Mouse (Mus musculus) cortical plate, adult 2 months (tissue): ENCODE results near the gene Grtp1. TPM values are rescaled to one million over a fixed set of nuclear protein-coding genes. Genes with fewer than 3 reads are reported as not detected.

Source experiments
- H3K27ac ChIP-seq: fragments of 200-500 bp; 2 replicates; pipeline ENCODE4 v1.5.1; 2012; ENCODE audit warnings: low read length, control low read depth, inconsistent platforms; ENCODE audit not compliant: insufficient read depth
- H3K4me1 ChIP-seq: fragments of 200-500 bp; 2 replicates; pipeline ENCODE4 v1.6.1; 2011; ENCODE audit warnings: low read length; ENCODE audit not compliant: control insufficient read depth, insufficient read depth
- H3K4me3 ChIP-seq: fragments of 200-500 bp; 2 replicates; pipeline ENCODE4 v1.5.1; 2011; ENCODE audit warnings: mild to moderate bottlenecking, low read length, control low read depth; ENCODE audit not compliant: insufficient read depth
- CTCF ChIP-seq: fragments of 200-500 bp; IDR thresholded peaks from 2 replicates; pipeline ENCODE4 v1.5.1; 2011; ENCODE audit warnings: mild to moderate bottlenecking, control low read depth, low read length; ENCODE audit not compliant: insufficient read depth; ENCODE audit errors: extremely low read depth
- POLR2A ChIP-seq: fragments of 200-500 bp; IDR thresholded peaks from 2 replicates; pipeline ENCODE4 v1.6.1; 2011; ENCODE audit warnings: mild to moderate bottlenecking, low read length, control low read depth; ENCODE audit not compliant: insufficient read depth; ENCODE audit errors: extremely low read depth
- polyA plus RNA-seq: library from polyadenylated mRNA; depleted of rRNA; stranded (reverse); fragments of >200 nt; gene quantifications from 2 replicates; pipeline ENCODE4 v1.2.3, GENCODE M21; 2012

Grtp1 gene
- polyA plus RNA-seq, 1 experiment: 6.5 TPM

DNA sequence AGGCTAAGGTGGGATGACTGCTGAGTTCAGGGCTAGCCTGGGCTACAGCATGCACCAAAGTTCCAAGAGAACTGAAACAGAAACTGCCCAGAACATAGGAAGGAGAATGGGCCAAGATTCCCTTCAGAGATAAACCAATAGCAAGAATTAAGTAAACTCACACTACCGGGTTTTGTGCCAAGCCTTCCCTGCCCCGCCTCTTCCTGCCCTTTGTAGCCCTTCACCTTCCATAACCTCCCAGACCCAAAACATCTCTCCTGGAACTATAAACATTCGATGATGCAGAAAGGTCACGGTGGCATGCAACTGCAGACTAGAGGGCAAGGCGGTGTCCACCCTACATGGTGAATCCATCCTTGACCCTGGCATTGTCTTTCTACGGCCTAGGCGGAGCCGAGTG is 10.2 kb downstream of the Grtp1 start:
- TF ChIP-seq POLR2A (no peak), CTCF (no peak)
- no peak overlapping the region for H3K27ac ChIP-seq
- H3K4me3 ChIP-seq: no peak overlapping the region
- H3K4me1 ChIP-seq: no peaks in the 10 kb centered on the region

DNA sequence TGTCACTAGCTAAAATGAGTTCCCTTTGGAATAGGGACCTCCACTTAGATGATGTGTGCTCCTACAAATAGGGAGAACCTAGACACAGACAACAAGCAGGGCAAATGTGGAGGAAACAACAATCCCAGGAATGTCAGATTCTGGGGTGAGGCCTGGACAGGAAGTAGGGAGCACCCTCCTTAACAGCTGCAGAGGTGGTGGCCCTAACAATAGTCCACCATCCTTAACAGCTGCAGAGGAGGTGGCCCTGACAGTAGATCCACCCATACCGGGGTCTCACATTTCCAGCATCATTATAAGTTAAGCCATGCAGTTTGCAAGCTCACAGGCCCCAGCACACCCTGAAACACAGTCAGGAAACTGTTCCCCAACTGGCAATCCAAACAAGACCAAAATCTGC is 11.6 kb downstream of the Grtp1 start:
- H3K4me1 ChIP-seq: no peaks in the 10 kb centered on the region
- H3K4me3 ChIP-seq: no peak overlapping the region
- TF ChIP-seq CTCF (no peak), POLR2A (no peak)
- no peak overlapping the region for H3K27ac ChIP-seq

DNA sequence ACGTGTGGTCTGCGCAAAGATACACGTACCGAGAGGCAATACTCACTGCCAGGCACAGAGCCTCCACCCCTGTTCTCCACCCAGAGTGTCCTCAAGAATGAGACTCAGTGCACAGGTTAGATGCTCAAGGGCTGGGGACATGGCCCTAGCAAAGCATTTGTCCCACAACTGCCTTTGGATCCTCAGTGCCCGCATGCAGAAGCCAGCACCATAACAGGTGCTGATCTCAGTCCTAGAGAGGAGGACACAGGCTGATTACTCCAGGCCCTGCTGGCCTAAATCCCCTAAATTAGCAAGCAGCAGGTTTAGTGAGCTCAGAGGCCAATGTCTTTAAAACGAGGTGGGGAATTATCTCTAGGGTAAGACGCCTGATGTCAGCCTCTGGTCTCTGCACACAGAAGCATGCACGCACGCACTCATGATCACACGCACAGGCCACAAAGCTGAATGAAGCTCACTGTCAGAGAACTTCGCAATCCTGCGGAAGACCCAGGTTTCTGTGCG is 12.3 kb downstream of the Grtp1 start:
- Histone ChIP-seq H3K4me1 (no peaks in the 10 kb centered on the region), H3K4me3 (no peak overlapping the region), H3K27ac (no peak overlapping the region)
- TF ChIP-seq CTCF (no peak), POLR2A (no peak)

DNA sequence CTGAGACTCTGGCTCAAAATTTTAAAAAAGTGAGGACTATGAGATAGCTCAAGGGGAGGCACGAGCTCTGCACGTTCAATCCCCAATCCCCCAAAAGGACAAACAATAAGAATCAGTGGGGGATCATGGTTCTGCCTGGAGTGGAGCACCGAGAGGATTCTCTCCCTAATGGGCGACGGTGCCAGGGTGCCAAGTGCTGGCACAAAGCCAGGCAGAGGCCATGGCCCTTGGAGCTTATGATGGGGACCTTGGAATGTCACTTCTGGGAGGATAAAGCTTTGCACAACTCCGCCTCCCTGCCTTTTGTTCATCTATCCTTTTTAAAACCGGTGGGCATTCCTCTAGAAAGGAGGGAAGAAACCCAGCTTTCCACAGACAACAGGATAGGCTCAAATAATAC is 12.8 kb downstream of the Grtp1 start:
- Histone ChIP-seq H3K27ac (no peak overlapping the region), H3K4me3 (no peak overlapping the region), H3K4me1 (no peaks in the 10 kb centered on the region)
- TF ChIP-seq CTCF: no peak

DNA sequence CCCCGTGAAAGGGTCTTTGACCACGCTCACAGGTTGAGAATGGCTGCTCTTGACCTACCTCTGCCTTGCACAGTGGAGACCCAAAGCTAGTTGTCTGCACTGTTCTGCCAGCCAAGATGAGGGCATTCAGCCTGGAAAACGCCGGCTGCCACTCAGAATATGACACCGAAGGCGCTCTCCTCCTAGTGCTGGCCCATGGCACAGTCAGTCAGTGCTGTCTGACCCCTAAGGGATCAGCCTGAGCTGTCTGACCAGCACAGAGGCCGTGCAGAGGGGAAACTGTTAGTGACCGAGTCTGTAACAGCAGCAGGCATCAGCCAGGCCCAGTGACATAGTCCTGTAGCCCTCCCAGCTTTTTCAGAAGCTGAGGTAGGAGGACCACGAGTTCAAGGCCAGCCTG is 13.2 kb downstream of the Grtp1 start:
- H3K4me1 ChIP-seq: no peaks in the 10 kb centered on the region
- no peak overlapping the region for H3K27ac ChIP-seq
- no peak overlapping the region for H3K4me3 ChIP-seq
- TF ChIP-seq POLR2A: no peak
- TF ChIP-seq CTCF: no peak

DNA sequence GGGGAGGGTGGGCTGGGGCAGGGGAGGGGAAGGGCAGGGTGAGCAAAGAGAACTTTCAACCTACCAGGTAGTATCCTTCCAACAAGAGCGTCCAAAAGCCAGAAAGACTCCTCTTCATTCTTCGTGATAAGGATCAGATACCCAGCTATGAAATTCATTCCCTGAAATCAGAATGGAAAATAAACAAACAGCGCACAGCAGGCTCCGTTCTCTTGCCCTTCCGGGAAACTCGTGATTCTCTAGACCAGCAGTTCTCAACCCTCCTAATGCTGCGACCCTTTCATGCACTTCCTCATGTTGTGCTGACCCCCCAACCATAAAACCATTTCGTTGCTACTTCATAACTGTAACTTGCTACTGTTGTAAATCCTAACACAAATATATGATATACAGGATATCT is 13.6 kb downstream of the Grtp1 start:
- no peaks in the 10 kb centered on the region for H3K4me1 ChIP-seq
- TF ChIP-seq POLR2A (no peak), CTCF (no peak)
- no peak overlapping the region for H3K27ac ChIP-seq
- no peak overlapping the region for H3K4me3 ChIP-seq

DNA sequence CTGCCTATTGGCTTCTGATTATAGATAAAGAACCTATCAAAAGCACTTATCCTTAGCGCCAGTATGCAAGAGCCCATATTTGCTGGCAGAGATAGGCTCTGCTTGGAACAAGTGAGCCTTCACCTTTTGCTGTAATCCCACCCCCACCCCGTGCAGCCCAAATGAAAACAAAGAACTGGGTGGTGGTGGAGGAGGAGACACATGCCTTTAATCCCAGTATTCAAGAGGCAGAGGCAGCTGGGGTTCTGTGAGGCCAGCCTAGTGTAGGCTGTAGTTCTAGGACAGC is 18.8 kb downstream of the Grtp1 start:
- TF ChIP-seq POLR2A (no peak), CTCF (no peak)
- Histone ChIP-seq H3K4me1 (no peaks in the 10 kb centered on the region), H3K4me3 (no peak overlapping the region), H3K27ac (no peak overlapping the region)

DNA sequence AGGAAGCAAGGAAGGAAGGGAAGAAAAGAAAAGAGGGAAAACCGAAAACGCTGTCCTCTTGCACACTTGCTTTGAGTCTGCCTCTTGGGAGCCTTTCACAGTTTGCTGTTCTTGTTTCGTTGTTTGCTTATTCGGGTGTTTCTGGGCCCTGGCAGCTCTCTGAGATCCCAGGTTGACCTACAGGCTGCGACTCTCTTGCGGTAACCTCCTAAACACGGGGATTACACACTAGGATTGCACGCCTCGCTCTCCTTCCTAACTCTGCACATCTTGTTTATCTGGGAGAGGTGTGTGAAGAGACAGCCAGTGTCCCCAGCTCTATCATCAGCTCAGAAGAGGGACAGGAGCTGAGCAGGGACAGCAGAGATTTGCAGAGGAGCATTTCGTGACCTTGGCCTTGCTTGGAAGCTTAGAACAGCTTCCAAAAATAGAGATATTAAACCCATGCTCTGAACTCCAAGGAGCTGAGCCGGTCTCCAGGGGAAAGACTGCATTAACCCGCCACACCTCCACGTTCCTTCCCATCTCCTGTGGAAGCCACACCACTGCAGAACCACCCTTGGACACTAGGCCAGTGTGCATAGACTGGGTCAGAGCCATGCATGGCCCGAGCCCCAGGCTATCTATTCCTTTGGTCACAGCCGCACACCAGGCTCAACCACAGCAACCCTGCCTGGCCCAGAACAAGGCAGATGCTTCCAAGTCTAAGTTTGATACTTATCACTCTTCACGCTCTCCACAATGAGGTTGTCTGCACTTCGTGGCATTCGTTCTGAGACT is 19.3 kb downstream of the Grtp1 start:
- TF ChIP-seq CTCF: no peak
- TF ChIP-seq POLR2A: no peak
- Histone ChIP-seq H3K27ac (peak overlapping the region; percentile 66; the same call in 1 of the 2 replicates), H3K4me3 (no peak overlapping the region), H3K4me1 (no peaks in the 10 kb centered on the region)

DNA sequence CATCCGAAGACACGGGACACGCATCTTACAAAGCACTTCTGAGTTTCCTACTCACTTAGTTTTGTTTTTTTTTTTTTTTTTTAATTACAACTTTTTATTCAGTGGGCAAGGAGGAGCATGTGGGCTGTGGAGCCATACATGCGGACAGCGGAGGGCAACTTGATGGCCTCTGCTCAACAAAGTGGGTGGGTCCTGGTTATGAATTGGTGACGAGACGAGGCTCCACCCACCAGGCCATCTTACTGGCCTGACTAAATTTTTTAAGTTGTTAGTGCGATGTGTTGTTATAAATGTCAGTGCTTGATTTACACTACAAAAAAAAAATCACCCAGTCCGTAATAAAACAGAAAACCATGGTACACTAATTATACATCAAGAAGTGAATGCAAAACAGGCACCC is 20.0 kb downstream of the Grtp1 start:
- H3K4me1 ChIP-seq: no peaks in the 10 kb centered on the region

DNA sequence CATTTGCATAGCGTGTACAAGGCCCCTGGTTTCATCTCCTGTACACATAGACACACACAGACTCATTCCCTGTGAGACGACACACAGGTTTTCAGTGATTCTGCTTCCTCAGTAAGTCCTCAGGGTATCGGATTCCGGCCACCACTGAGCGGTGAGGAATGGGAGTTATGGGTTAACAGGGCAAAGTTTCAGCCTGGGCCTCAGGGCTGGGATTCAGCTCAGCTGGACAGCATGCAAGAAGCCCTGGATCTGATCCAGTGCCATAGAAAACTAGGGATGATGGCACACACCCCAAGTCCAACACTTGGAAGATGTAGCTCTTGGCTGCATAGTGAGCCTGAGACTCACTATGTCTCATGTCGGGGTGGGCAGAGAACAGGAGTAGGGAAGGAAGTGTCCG is 20.5 kb downstream of the Grtp1 start:
- Histone ChIP-seq H3K4me1 (no peaks in the 10 kb centered on the region), H3K4me3 (no peak overlapping the region), H3K27ac (no peak overlapping the region)
- no peak for TF ChIP-seq CTCF
- no peak for TF ChIP-seq POLR2A

More for the DNA sequence above, 20.0 kb downstream of the Grtp1 start:
- no peak overlapping the region for H3K4me3 ChIP-seq
- H3K27ac ChIP-seq: no peak overlapping the region
- TF ChIP-seq POLR2A (no peak), CTCF (no peak)
